Mouse (Mus musculus) right cerebral cortex, postnatal 4 days (tissue): ENCODE results near the gene Slc6a2.

ENCODE experiments used
- DNase-seq: peaks from one replicate; pipeline ENCODE4 v3.0.0-alpha.2; 2022

Gene Slc6a2

GRCm38 (mm10) chr8:92959779-92960178 is at the start of gene Slc6a2:
TSS of gene Slc6a2 (plus strand) at chr8:92960079.
- no peak for DNase-seq

- no peak for DNase-seq
Observed at GRCm38 (mm10) chr8:92911477-92911876, 48.4 kb upstream of the Slc6a2 start.

- no peak for DNase-seq
Observed at GRCm38 (mm10) chr8:92913396-92913795, 46.5 kb upstream of the Slc6a2 start.

GRCm38 (mm10) chr8:92916082-92916481 is 43.8 kb upstream of the Slc6a2 start:
- no peak for DNase-seq

- DNase-seq, result no peak
Observed at GRCm38 (mm10) chr8:92921768-92922167, 38.1 kb upstream of the Slc6a2 start.

- DNase-seq, result no peak
Observed at GRCm38 (mm10) chr8:92928986-92929385, 30.9 kb upstream of the Slc6a2 start.

GRCm38 (mm10) chr8:92938056-92938455 is 21.8 kb upstream of the Slc6a2 start:
- DNase-seq, result no peak

GRCm38 (mm10) chr8:92949071-92949470 is 10.8 kb upstream of the Slc6a2 start:
- DNase-seq, result no peak

- DNase-seq, result no peak
Observed at GRCm38 (mm10) chr8:92950639-92951371, 9.1 kb upstream of the Slc6a2 start.

- DNase-seq, result no peak
Observed at GRCm38 (mm10) chr8:92954044-92954443, 5.8 kb upstream of the Slc6a2 start.

- DNase-seq, result no peak
Observed at GRCm38 (mm10) chr8:92960451-92960911, 602 bp downstream of the Slc6a2 start.

- no peak for DNase-seq
Observed at GRCm38 (mm10) chr8:92961088-92961487, 1.2 kb downstream of the Slc6a2 start.

- DNase-seq, result no peak
Observed at GRCm38 (mm10) chr8:92964556-92964955, 4.7 kb downstream of the Slc6a2 start.

GRCm38 (mm10) chr8:92972949-92973348 is 13.1 kb downstream of the Slc6a2 start:
- peak; percentile 21 for DNase-seq

GRCm38 (mm10) chr8:92976656-92977055 is 16.8 kb downstream of the Slc6a2 start:
- DNase-seq, result no peak

GRCm38 (mm10) chr8:92982491-92982890 is 22.6 kb downstream of the Slc6a2 start:
- no peak for DNase-seq

GRCm38 (mm10) chr8:92984376-92984775 is 24.5 kb downstream of the Slc6a2 start:
- no peak for DNase-seq

- peak; percentile 46 for DNase-seq
Observed at GRCm38 (mm10) chr8:92996840-92997239, 37.0 kb downstream of the Slc6a2 start.

GRCm38 (mm10) chr8:92998600-92998999 is 38.7 kb downstream of the Slc6a2 start:
- DNase-seq, result peak; percentile 60

GRCm38 (mm10) chr8:93010286-93010685 is 50.4 kb downstream of the Slc6a2 start:
- peak; percentile 30 for DNase-seq

- peak; percentile 98 for DNase-seq
Observed at GRCm38 (mm10) chr8:93011439-93011838, 51.6 kb downstream of the Slc6a2 start.

GRCm38 (mm10) chr8:93012226-93012625 is 52.3 kb downstream of the Slc6a2 start:
- DNase-seq, result peak; percentile 31

GRCm38 (mm10) chr8:93014300-93014699 is 54.4 kb downstream of the Slc6a2 start:
- no peak for DNase-seq

GRCm38 (mm10) chr8:93021738-93022137 is 61.9 kb downstream of the Slc6a2 start:
- DNase-seq, result no peak

- DNase-seq, result no peak
Observed at GRCm38 (mm10) chr8:93030664-93031063, 70.8 kb downstream of the Slc6a2 start.
